ENCODE assay signal across 8 mouse cellular contexts in the genomic region with DNA sequence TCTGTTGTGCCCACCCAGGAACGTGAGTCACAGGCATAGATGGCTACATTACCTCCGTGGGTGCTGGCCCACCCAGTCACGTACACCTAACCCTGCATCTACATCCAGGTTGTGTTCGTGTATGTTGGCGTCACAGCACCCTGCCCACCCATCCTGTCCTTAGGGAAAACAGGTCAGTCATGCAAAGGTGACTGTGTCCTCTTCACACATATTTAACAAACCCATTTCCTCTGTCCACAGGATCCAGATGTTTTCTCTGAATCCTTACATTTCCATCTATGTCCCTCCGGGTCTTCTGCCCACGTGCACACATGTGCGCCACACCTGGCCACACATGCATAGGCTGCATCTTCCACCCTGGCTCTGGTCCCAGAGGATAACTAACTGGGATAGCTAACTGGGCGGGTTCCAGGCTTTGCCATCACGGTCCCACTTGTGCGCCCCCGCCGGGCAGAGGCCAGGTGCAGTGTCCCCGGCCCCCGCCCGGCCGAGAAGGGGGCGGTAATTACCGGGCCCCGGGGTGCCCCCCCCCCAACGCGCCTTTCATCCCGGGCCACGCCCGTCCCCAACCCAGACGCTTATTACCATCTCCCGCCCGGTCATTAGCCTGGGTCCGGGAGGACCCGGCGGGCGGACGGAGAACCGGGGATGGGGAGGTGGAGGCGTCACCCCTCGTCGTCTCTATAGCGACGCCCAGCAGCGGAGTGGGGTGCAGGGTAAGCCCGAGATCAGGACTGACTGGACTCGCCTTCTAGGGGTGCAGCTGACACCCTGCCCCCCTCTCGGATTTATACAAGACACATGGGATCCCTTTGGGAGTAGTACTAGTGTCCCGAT. TPM values are rescaled to one million over a fixed set of nuclear protein-coding genes. Genes with fewer than 3 reads are reported as not detected.
DNase-seq lines count a peak whose midpoint lies in the region; ATAC-seq and TF ChIP-seq lines count a peak whose summit lies in the region.

No protein-coding gene starts in this region.

- TF ChIP-seq POLR2A in heart, adult 2 months (IDR thresholded peaks at IDR 0.05; ENCODE audit: insufficient read depth, low read depth, low read length) = no peak
- TF ChIP-seq POLR2A in bone marrow, adult 2 months (IDR thresholded peaks at IDR 0.05; ENCODE audit: borderline replicate concordance, control insufficient read depth, low read depth, low read length) = no peak

- WGBS in heart, adult 2 months = 8% methylated on average over 44 of the region's 44 CpGs
- whole genome bisulfite sequencing in bone marrow, adult 2 months = 19% methylated on average over 44 of the region's 44 CpGs
- WGBS in forebrain, embryonic 16.5 days = 9% methylated on average over 44 of the region's 44 CpGs

- ATAC-seq in forebrain, embryonic 16.5 days = no peak

- no peak for TF ChIP-seq CTCF in heart, adult 2 months (IDR thresholded peaks at IDR 0.05)
- no peak for TF ChIP-seq CTCF in bone marrow, adult 2 months (IDR thresholded peaks at IDR 0.05; ENCODE audit: control insufficient read depth, insufficient read depth, low read length)

- peaks cover 2% of the 10 kb centered on the region; the same call in 1 of the 2 replicates for H3K36me3 ChIP-seq in heart, adult 2 months (ENCODE audit: control insufficient read depth, insufficient read depth, low read length)
- no peaks in the 10 kb centered on the region for H3K36me3 ChIP-seq in forebrain, embryonic 16.5 days (ENCODE audit: control insufficient read depth, insufficient read depth)
- peaks cover 6% of the 10 kb centered on the region for H3K36me3 ChIP-seq in megakaryocyte, embryonic 14.5 days (replicated peaks; ENCODE audit: low read length)

- H3K9me3 ChIP-seq in forebrain, embryonic 16.5 days (ENCODE audit: control insufficient read depth, low read length) = no peaks in the 10 kb centered on the region
- H3K9me3 ChIP-seq in megakaryocyte, embryonic 14.5 days = no peaks in the 10 kb centered on the region

- peak overlapping the region; percentile 37 for H3K9ac ChIP-seq in heart, adult 2 months (ENCODE audit: low read depth, low read length)
- peak overlapping the region; percentile 69 for H3K9ac ChIP-seq in forebrain, embryonic 16.5 days (replicated peaks; ENCODE audit: low read depth, low read length)

- peak overlapping the region; percentile 74 for H3K27ac ChIP-seq in heart, adult 2 months
- peak overlapping the region; percentile 75 for H3K27ac ChIP-seq in bone marrow, adult 2 months (ENCODE audit: control insufficient read depth, insufficient read depth, low read depth, low read length, poor library complexity)
- peak overlapping the region; percentile 73 for H3K27ac ChIP-seq in forebrain, embryonic 16.5 days (ENCODE audit: low read length)

- intact Hi-C loops in heart, adult 2 months (cut with DNase I) = no loop called here

- TF ChIP-seq EP300 in heart, adult 2 months (IDR thresholded peaks at IDR 0.05; ENCODE audit: insufficient read depth, low read depth, low read length) = no peak

- H3K4me2 ChIP-seq in forebrain, embryonic 16.5 days (ENCODE audit: low read length) = peak overlapping the region; percentile 94

- H3K4me3 ChIP-seq in heart, adult 2 months = peak overlapping the region; percentile 64
- H3K4me3 ChIP-seq in bone marrow, adult 2 months (replicated peaks; ENCODE audit: control insufficient read depth, low read depth, low read length) = peak overlapping the region; percentile 55
- peak overlapping the region; percentile 53 for H3K4me3 ChIP-seq in forebrain, embryonic 16.5 days (replicated peaks; ENCODE audit: low read length)
- peak overlapping the region; percentile 93 for H3K4me3 ChIP-seq in megakaryocyte, embryonic 14.5 days (replicated peaks)

- no peaks in the 10 kb centered on the region for H3K27me3 ChIP-seq in heart, adult 2 months (ENCODE audit: control insufficient read depth, insufficient read depth, low read length)
- no peaks in the 10 kb centered on the region for H3K27me3 ChIP-seq in forebrain, embryonic 16.5 days (replicated peaks; ENCODE audit: control insufficient read depth, insufficient read depth, low read length)
- H3K27me3 ChIP-seq in megakaryocyte, embryonic 14.5 days (replicated peaks) = no peaks in the 10 kb centered on the region

- peak in 1 of 2 experiments; percentile 54 for DNase-seq in heart, adult 2 months
- no peak for DNase-seq in heart, adult 8-10 months (ENCODE audit: low spot score)
- DNase-seq in kidney, adult 9 months = peak; percentile 50
- DNase-seq in thymus, postnatal 10 days (ENCODE audit: low spot score in 2 of 2) = no peak
- no peak for DNase-seq in layer of hippocampus, adult 11-12 months (ENCODE audit: low spot score)

- peaks cover 23% of the 10 kb centered on the region for H3K4me1 ChIP-seq in heart, adult 2 months (ENCODE audit: control insufficient read depth, insufficient read depth, low read length)
- H3K4me1 ChIP-seq in bone marrow, adult 2 months (ENCODE audit: control insufficient read depth, insufficient read depth, low read length) = peaks cover 27% of the 10 kb centered on the region
- H3K4me1 ChIP-seq in forebrain, embryonic 16.5 days (replicated peaks; ENCODE audit: control insufficient read depth, insufficient read depth, low read length) = peaks cover 55% of the 10 kb centered on the region
- H3K4me1 ChIP-seq in megakaryocyte, embryonic 14.5 days = peaks cover 88% of the 10 kb centered on the region

- H3K79me2 ChIP-seq in heart, adult 2 months (replicated peaks; ENCODE audit: control insufficient read depth, insufficient read depth, low read length) = no peaks in the 10 kb centered on the region

RNA-seq across cellular contexts. Expression of a gene that starts 1.4 kb away (rescaled TPM):
- 10 to 100 TPM; 34.2 to 43.2 TPM for total RNA-seq in heart, adult 2 months (2021)
- polyA plus RNA-seq in heart, adult 2 months (2012; rRNA removed) = 62.5 and 85.8 TPM in 2 replicates
- 10 to 100 TPM; 34.7 to 69.7 (median 51.6) TPM for total RNA-seq in heart, adult 8-10 months (2022)
- 200 and 277 TPM in 2 replicates for polyA plus RNA-seq in bone marrow, adult 2 months (2011; ENCODE audit: insufficient read depth, insufficient read length, low replicate concordance, missing spikeins)
- polyA plus RNA-seq in forebrain, embryonic 16.5 days (2015; fragmentation: Nextera tagmentation; extraction: Ambion mirVana) = 318 and 335 TPM in 2 replicates
- polyA plus RNA-seq in megakaryocyte, embryonic 14.5 days (2012; ENCODE audit: insufficient read depth, low replicate concordance) = 27.7 and 39.5 TPM in 2 replicates

RNA-seq across cellular contexts. Expression of a gene that starts 8.4 kb away (rescaled TPM):
- 1 to 10 TPM; 5.9 to 6.0 TPM for total RNA-seq in heart, adult 2 months (2021)
- 5.6 and 6.3 TPM in 2 replicates for polyA plus RNA-seq in heart, adult 2 months (2012; rRNA removed)
- total RNA-seq in heart, adult 8-10 months (2022) = 1 to 10 TPM; 4.9 to 7.7 (median 5.9) TPM
- polyA plus RNA-seq in bone marrow, adult 2 months (2011; ENCODE audit: insufficient read depth, insufficient read length, low replicate concordance, missing spikeins) = 8.8 and 23.7 TPM in 2 replicates
- polyA plus RNA-seq in forebrain, embryonic 16.5 days (2015; fragmentation: Nextera tagmentation; extraction: Ambion mirVana) = 8.5 and 10.6 TPM in 2 replicates
- 3.0 and 7.7 TPM in 2 replicates for polyA plus RNA-seq in megakaryocyte, embryonic 14.5 days (2012; ENCODE audit: insufficient read depth, low replicate concordance)

RNA-seq across cellular contexts. Expression of a gene that starts 14.9 kb away (rescaled TPM):
- 1 to 10 TPM in 1 of 2 experiments, under 1 TPM in 1; 0.86 to 1.1 TPM for total RNA-seq in heart, adult 2 months (2021)
- polyA plus RNA-seq in heart, adult 2 months (2012; rRNA removed) = 1.2 and 1.7 TPM in 2 replicates
- total RNA-seq in heart, adult 8-10 months (2022) = 1 to 10 TPM in 3 of 4 experiments, under 1 TPM in 1; 0.78 to 1.2 (median 1.1) TPM
- polyA plus RNA-seq in bone marrow, adult 2 months (2011; ENCODE audit: insufficient read depth, insufficient read length, low replicate concordance, missing spikeins) = 0.70 TPM in 1 of 2 replicates, not detected in the other
- polyA plus RNA-seq in forebrain, embryonic 16.5 days (2015; fragmentation: Nextera tagmentation; extraction: Ambion mirVana) = 24.8 and 25.4 TPM in 2 replicates
- polyA plus RNA-seq in megakaryocyte, embryonic 14.5 days (2012; ENCODE audit: insufficient read depth, low replicate concordance) = 0.79 and 1.6 TPM in 2 replicates

RNA-seq across cellular contexts. Expression of a gene that starts 16.3 kb away (rescaled TPM):
- 100 to 1,000 TPM in 1 of 2 experiments, 10 to 100 TPM in 1; 96.2 to 102 TPM for total RNA-seq in heart, adult 2 months (2021)
- 50.1 and 74.5 TPM in 2 replicates for polyA plus RNA-seq in heart, adult 2 months (2012; rRNA removed)
- total RNA-seq in heart, adult 8-10 months (2022) = 100 to 1,000 TPM in 1 of 4 experiments, 10 to 100 TPM in 3; 83.9 to 111 (median 91.0) TPM
- 36.0 and 53.2 TPM in 2 replicates for polyA plus RNA-seq in bone marrow, adult 2 months (2011; ENCODE audit: insufficient read depth, insufficient read length, low replicate concordance, missing spikeins)
- 26.5 and 30.9 TPM in 2 replicates for polyA plus RNA-seq in forebrain, embryonic 16.5 days (2015; fragmentation: Nextera tagmentation; extraction: Ambion mirVana)
- polyA plus RNA-seq in megakaryocyte, embryonic 14.5 days (2012; ENCODE audit: insufficient read depth, low replicate concordance) = 171 and 203 TPM in 2 replicates

RNA-seq across cellular contexts. Expression of a gene that starts 23.7 kb away (rescaled TPM):
- total RNA-seq in heart, adult 2 months (2021) = 1 to 10 TPM; 3.9 to 4.9 TPM
- 3.0 and 4.3 TPM in 2 replicates for polyA plus RNA-seq in heart, adult 2 months (2012; rRNA removed)
- 1 to 10 TPM; 3.8 to 6.1 (median 4.6) TPM for total RNA-seq in heart, adult 8-10 months (2022)
- polyA plus RNA-seq in bone marrow, adult 2 months (2011; ENCODE audit: insufficient read depth, insufficient read length, low replicate concordance, missing spikeins) = 3.4 and 3.7 TPM in 2 replicates
- polyA plus RNA-seq in forebrain, embryonic 16.5 days (2015; fragmentation: Nextera tagmentation; extraction: Ambion mirVana) = 33.0 and 44.5 TPM in 2 replicates
- polyA plus RNA-seq in megakaryocyte, embryonic 14.5 days (2012; ENCODE audit: insufficient read depth, low replicate concordance) = 4.8 and 11.7 TPM in 2 replicates
